Mouse (Mus musculus): ENCODE measurements around the gene Klc2. TPM values are rescaled to one million over a fixed set of nuclear protein-coding genes. Genes with fewer than 3 reads are reported as not detected.

The Klc2 gene
- polyA plus RNA-seq, 1 experiment, result 13.8 TPM

- H3K4me1 ChIP-seq (ENCODE audit: control insufficient read depth, insufficient read depth, low read length), result peaks cover 4% of the 10 kb centered on the region; the same call in 1 of the 2 replicates
- TF ChIP-seq POLR2A (IDR thresholded peaks at IDR 0.05; ENCODE audit: borderline replicate concordance, low read depth, low read length) (no peak), CTCF (IDR thresholded peaks at IDR 0.05; ENCODE audit: low read depth, low read length) (no peak)
Observed at GRCm38 (mm10) chr19:5082005-5082404, 36.4 kb downstream of the Klc2 start.

DNA sequence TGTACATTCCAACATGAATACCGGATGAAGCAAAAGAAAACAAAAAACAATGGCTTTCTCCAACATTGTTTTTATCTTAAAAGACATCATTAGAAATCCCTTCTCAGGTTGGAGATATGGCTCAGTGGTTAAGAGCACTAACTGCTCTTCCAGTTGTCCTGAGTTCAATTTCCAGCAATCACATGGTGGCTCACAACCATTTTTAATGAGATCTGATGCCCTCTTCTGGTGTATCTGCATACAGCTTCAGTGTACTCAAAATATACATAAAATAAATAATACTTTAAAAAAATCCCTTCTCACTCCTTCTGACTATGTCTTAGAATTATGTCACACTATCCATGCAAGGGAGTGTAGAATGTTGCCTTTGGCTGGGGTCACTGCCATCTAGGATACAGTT lies 39.1 kb downstream of the Klc2 start:
- no peak overlapping the region for H3K4me3 ChIP-seq (ENCODE audit: insufficient read depth, low read length)
- no peak for TF ChIP-seq POLR2A (IDR thresholded peaks at IDR 0.05; ENCODE audit: borderline replicate concordance, low read depth, low read length)
- TF ChIP-seq CTCF (IDR thresholded peaks at IDR 0.05; ENCODE audit: low read depth, low read length), result no peak
- H3K4me1 ChIP-seq (ENCODE audit: control insufficient read depth, insufficient read depth, low read length), result peaks cover 6% of the 10 kb centered on the region; the same call in 1 of the 2 replicates
- H3K27ac ChIP-seq (ENCODE audit: insufficient read depth, low read depth, low read length), result no peak overlapping the region

More at GRCm38 (mm10) chr19:5082005-5082404, 36.4 kb downstream of the Klc2 start:
- Histone ChIP-seq H3K27ac (ENCODE audit: insufficient read depth, low read depth, low read length) (no peak overlapping the region), H3K4me3 (ENCODE audit: insufficient read depth, low read length) (no peak overlapping the region)

DNA sequence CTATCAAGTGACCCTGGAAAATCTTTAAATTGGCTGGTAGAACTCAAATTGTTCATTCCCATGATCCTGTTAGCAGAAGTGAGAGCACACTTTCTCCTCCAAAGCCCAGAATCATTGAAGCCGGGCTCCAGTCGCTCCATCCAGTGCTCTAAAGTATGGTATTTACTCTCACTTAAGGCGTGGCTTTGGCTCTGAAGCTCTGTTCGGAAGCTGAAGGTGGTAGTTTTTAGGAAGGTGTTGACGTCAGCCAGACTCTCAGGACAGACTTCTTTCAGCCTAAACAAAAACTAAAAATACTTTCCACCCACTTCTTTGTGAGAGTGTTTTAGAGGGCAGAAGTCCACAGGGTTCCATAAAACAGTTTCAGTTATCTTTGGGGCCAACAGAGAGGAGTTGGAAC lies 44.8 kb downstream of the Klc2 start:
- TF ChIP-seq CTCF (IDR thresholded peaks at IDR 0.05; ENCODE audit: low read depth, low read length) (no peak), POLR2A (IDR thresholded peaks at IDR 0.05; ENCODE audit: borderline replicate concordance, low read depth, low read length) (no peak)
- Histone ChIP-seq H3K27ac (ENCODE audit: insufficient read depth, low read depth, low read length) (no peak overlapping the region), H3K4me3 (ENCODE audit: insufficient read depth, low read length) (no peak overlapping the region), H3K4me1 (ENCODE audit: control insufficient read depth, insufficient read depth, low read length) (peaks cover 16% of the 10 kb centered on the region; the same call in 1 of the 2 replicates)

DNA sequence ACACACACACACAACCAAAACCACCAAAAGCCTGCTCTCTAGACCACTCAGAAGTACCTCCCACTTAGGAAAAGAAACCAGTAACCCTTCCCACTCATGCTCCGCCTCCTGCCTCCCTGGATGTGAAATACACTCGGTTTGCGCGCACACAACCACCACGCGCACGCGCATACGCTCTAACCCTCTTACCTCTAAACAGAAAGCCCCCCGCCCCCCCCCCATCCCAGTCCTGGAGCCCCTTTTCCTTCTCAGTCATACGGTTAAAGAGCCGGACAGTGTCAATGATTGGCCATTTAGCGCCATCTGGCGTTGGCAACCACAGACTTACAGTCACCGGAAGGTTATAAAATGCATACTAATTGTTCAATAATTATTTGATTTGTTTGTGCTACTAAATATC lies 45.3 kb downstream of the Klc2 start:
- TF ChIP-seq CTCF (IDR thresholded peaks at IDR 0.05; ENCODE audit: low read depth, low read length) (peak; percentile 64), POLR2A (IDR thresholded peaks at IDR 0.05; ENCODE audit: borderline replicate concordance, low read depth, low read length) (no peak)
- no peak overlapping the region for H3K27ac ChIP-seq (ENCODE audit: insufficient read depth, low read depth, low read length)
- peak overlapping the region; percentile 64 for H3K4me3 ChIP-seq (ENCODE audit: insufficient read depth, low read length)
- H3K4me1 ChIP-seq (ENCODE audit: control insufficient read depth, insufficient read depth, low read length), result peaks cover 16% of the 10 kb centered on the region; the same call in 1 of the 2 replicates

DNA sequence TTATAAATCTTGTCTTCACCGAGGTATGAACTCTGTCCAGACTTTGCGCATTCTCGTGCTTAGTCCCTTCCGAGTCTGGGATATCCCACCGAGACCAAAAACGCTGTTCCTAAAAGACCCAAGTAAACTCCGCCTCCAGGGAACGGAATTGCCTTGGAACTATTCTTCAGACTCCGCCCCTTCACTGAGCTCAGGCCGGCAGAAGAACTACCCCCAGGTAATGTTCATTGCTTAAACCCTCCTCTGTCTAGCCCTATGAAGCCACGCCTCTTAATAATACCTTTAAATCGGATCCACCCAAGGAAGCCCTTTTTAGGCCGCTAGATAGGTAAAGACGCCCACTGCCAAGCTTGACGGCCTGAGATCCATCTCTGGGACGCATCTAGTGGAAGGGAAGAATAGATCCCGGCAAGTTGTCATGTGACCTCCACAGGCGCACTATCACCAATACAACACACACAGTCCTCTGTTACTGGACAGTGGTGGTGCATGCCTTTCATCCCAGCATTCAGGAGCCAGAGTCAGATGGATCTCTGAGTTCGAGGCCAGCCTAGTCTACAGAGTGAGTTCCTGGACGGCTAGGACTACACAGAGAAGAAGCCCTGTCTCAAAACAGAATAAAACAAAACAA lies 45.9 kb downstream of the Klc2 start:
- Histone ChIP-seq H3K4me3 (ENCODE audit: insufficient read depth, low read length) (peak overlapping the region; percentile 64), H3K27ac (ENCODE audit: insufficient read depth, low read depth, low read length) (no peak overlapping the region), H3K4me1 (ENCODE audit: control insufficient read depth, insufficient read depth, low read length) (peaks cover 16% of the 10 kb centered on the region; the same call in 1 of the 2 replicates)
- no peak for TF ChIP-seq CTCF (IDR thresholded peaks at IDR 0.05; ENCODE audit: low read depth, low read length)
- TF ChIP-seq POLR2A (IDR thresholded peaks at IDR 0.05; ENCODE audit: borderline replicate concordance, low read depth, low read length), result no peak

GRCm38 (mm10) chr19:5071545-5072369 lies 46.6 kb downstream of the Klc2 start:
- peaks cover 16% of the 10 kb centered on the region; the same call in 1 of the 2 replicates for H3K4me1 ChIP-seq (ENCODE audit: control insufficient read depth, insufficient read depth, low read length)
- H3K4me3 ChIP-seq (ENCODE audit: insufficient read depth, low read length), result peak overlapping the region; percentile 64
- TF ChIP-seq POLR2A (IDR thresholded peaks at IDR 0.05; ENCODE audit: borderline replicate concordance, low read depth, low read length) (no peak), CTCF (IDR thresholded peaks at IDR 0.05; ENCODE audit: low read depth, low read length) (no peak)
- H3K27ac ChIP-seq (ENCODE audit: insufficient read depth, low read depth, low read length), result no peak overlapping the region

- Histone ChIP-seq H3K27ac (ENCODE audit: insufficient read depth, low read depth, low read length) (no peak overlapping the region), H3K4me1 (ENCODE audit: control insufficient read depth, insufficient read depth, low read length) (peaks cover 16% of the 10 kb centered on the region; the same call in 1 of the 2 replicates), H3K4me3 (ENCODE audit: insufficient read depth, low read length) (no peak overlapping the region)
- TF ChIP-seq CTCF (IDR thresholded peaks at IDR 0.05; ENCODE audit: low read depth, low read length) (no peak), POLR2A (IDR thresholded peaks at IDR 0.05; ENCODE audit: borderline replicate concordance, low read depth, low read length) (no peak)
Observed at GRCm38 (mm10) chr19:5071077-5071476, 47.3 kb downstream of the Klc2 start.

GRCm38 (mm10) chr19:5069978-5070377 lies 48.4 kb downstream of the Klc2 start:
- Histone ChIP-seq H3K27ac (ENCODE audit: insufficient read depth, low read depth, low read length) (no peak overlapping the region), H3K4me3 (ENCODE audit: insufficient read depth, low read length) (no peak overlapping the region), H3K4me1 (ENCODE audit: control insufficient read depth, insufficient read depth, low read length) (peaks cover 16% of the 10 kb centered on the region; the same call in 1 of the 2 replicates)
- TF ChIP-seq CTCF (IDR thresholded peaks at IDR 0.05; ENCODE audit: low read depth, low read length), result no peak

DNA sequence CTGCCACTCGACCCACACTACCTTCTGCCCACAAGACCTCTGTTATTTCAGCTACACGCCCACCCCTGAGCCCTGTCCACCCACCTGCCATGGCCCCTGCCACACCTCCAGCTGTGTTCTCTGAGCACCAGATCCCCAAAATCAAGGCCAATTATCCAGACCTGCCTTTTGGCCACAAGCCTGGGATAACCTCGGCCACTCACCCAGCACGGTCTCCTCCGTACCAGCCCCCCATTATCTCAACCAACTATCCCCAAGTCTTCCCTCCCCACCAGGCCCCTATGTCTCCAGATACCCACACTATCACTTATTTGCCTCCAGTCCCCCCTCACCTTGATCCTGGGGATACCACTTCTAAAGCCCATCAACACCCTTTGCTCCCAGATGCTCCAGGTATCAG lies 48.9 kb downstream of the Klc2 start:
- Histone ChIP-seq H3K4me3 (ENCODE audit: insufficient read depth, low read length) (no peak overlapping the region), H3K4me1 (ENCODE audit: control insufficient read depth, insufficient read depth, low read length) (peaks cover 12% of the 10 kb centered on the region; the same call in 1 of the 2 replicates), H3K27ac (ENCODE audit: insufficient read depth, low read depth, low read length) (no peak overlapping the region)
- TF ChIP-seq POLR2A (IDR thresholded peaks at IDR 0.05; ENCODE audit: borderline replicate concordance, low read depth, low read length), result no peak
- no peak for TF ChIP-seq CTCF (IDR thresholded peaks at IDR 0.05; ENCODE audit: low read depth, low read length)
